Mouse (Mus musculus) forebrain, embryonic 14.5 days (tissue): ENCODE measurements around the gene Olfr488. TPM values are rescaled to one million over a fixed set of nuclear protein-coding genes. Genes with fewer than 3 reads are reported as not detected.
"Not testable (repeated sequence)": the region's sequence is repeated elsewhere in the genome, so short reads cannot be mapped to it uniquely, and the experiment has no call there.

Source experiments
- ATAC-seq: fragments of 200-750 bp; cut with Nextera tagmentation; 2 replicates; pipeline ENCODE4 v1.8.0; 2017; ENCODE audit warnings: mild to moderate bottlenecking, moderate library complexity
- DNase-seq: peaks from one replicate; pipeline ENCODE4 v3.0.0-alpha.2; 2015; ENCODE audit warnings: low spot score
- H3K27ac ChIP-seq: fragments of 300-500 bp; sonication (generic); 2 replicates; pipeline ENCODE4 v1.5.1; 2014; ENCODE audit warnings: low read depth, mild to moderate bottlenecking, control low read depth, low read length, moderate library complexity
- H3K27me3 ChIP-seq: fragments of 300-500 bp; sonication (generic); replicated peaks from 2 replicates; pipeline ENCODE4 v1.6.1; 2014; ENCODE audit warnings: low read length, control low read depth, mixed read lengths; ENCODE audit not compliant: control insufficient read depth, insufficient read depth
- H3K36me3 ChIP-seq: fragments of 300-500 bp; sonication (generic); 2 replicates; pipeline ENCODE4 v1.6.1; 2014; ENCODE audit warnings: low read length, control low read depth; ENCODE audit not compliant: control insufficient read depth, insufficient read depth
- H3K4me1 ChIP-seq: fragments of 300-500 bp; sonication (generic); 2 replicates; pipeline ENCODE4 v1.6.1; 2014; ENCODE audit warnings: antibody characterized with exemption, low read length, control low read depth; ENCODE audit not compliant: control insufficient read depth, insufficient read depth
- H3K4me2 ChIP-seq: fragments of 300-500 bp; sonication (generic); 2 replicates; pipeline ENCODE4 v1.6.1; 2014; ENCODE audit warnings: mild to moderate bottlenecking, control low read depth, low read length
- H3K4me3 ChIP-seq: fragments of 300-500 bp; sonication (generic); 2 replicates; pipeline ENCODE4 v1.5.1; 2014; ENCODE audit warnings: low read depth, low read length, control low read depth
- H3K9ac ChIP-seq: fragments of 300-500 bp; sonication (generic); 2 replicates; pipeline ENCODE4 v1.6.1; 2014; ENCODE audit warnings: mild to moderate bottlenecking, low read length, control low read depth, moderate library complexity
- H3K9me3 ChIP-seq: fragments of 300-500 bp; sonication (generic); replicated peaks from 2 replicates; pipeline ENCODE4 v1.6.1; 2016; ENCODE audit warnings: low read length, control low read depth, mixed read lengths; ENCODE audit not compliant: control insufficient read depth
- WGBS: fragments of 180-500 bp; shearing (Covaris S2); extraction: QIAGEN DNeasy Blood & Tissue Kit; methylation state at CpG from one replicate; pipeline ENCODE4 v1.1.7; 2014; 5-methylcytosine and 5-hydroxymethylcytosine counted together
- polyA plus RNA-seq: library from polyadenylated mRNA; unstranded; fragments of >200 nt; fragmentation: Nextera tagmentation; extraction: Ambion mirVana; gene quantifications from 2 replicates; pipeline ENCODE4 v1.2.1, GENCODE M21; 2014

The Olfr488 gene
- not detected in 2 replicates for polyA plus RNA-seq

- no peaks in the 10 kb centered on the region for H3K36me3 ChIP-seq
- H3K27ac ChIP-seq = no peak within 1 kb of the TSS
- DNase-seq = no peak
- no peak within 1 kb of the TSS for H3K4me2 ChIP-seq
- no peaks in the 10 kb centered on the region for H3K9me3 ChIP-seq
- H3K4me1 ChIP-seq = no peaks in the 10 kb centered on the region
- no peak within 1 kb of the TSS for H3K4me3 ChIP-seq
- H3K27me3 ChIP-seq = no peaks in the 10 kb centered on the region
- no peak within 1 kb of the TSS for H3K9ac ChIP-seq
- ATAC-seq = no peak
Observed at GRCm38 (mm10) chr7:108258247-108258646, at the start of gene Olfr488. Olfr488 (minus strand) TSS chr7:108258347.

GRCm38 (mm10) chr7:108288834-108289233, 30.7 kb upstream of the Olfr488 start, which contains the start of gene Olfr490:
Olfr490 (minus strand) TSS chr7:108288934.
- no peaks in the 10 kb centered on the region for H3K9me3 ChIP-seq
- no peaks in the 10 kb centered on the region for H3K36me3 ChIP-seq
- H3K4me1 ChIP-seq = no peaks in the 10 kb centered on the region
- H3K9ac ChIP-seq = no peak within 1 kb of the TSS
- ATAC-seq (no peak), DNase-seq (no peak)
- H3K27me3 ChIP-seq = no peaks in the 10 kb centered on the region
- H3K27ac ChIP-seq = no peak within 1 kb of the TSS
- H3K4me2 ChIP-seq = no peak within 1 kb of the TSS
- H3K4me3 ChIP-seq = no peak within 1 kb of the TSS

GRCm38 (mm10) chr7:108233551-108233950, 24.6 kb downstream of the Olfr488 start:
- H3K9me3 ChIP-seq = no peaks in the 10 kb centered on the region
- ATAC-seq (no peak), DNase-seq (no peak)
- no peak overlapping the region for H3K9ac ChIP-seq
- 71% methylated on average over 3 of the region's 3 CpGs for WGBS
- no peak overlapping the region for H3K27ac ChIP-seq
- no peak overlapping the region for H3K4me3 ChIP-seq
- no peaks in the 10 kb centered on the region for H3K36me3 ChIP-seq
- H3K4me1 ChIP-seq = no peaks in the 10 kb centered on the region
- no peak overlapping the region for H3K4me2 ChIP-seq
- H3K27me3 ChIP-seq = no peaks in the 10 kb centered on the region

- not testable (repeated sequence) for H3K4me2 ChIP-seq, H3K27ac ChIP-seq, H3K27me3 ChIP-seq, H3K4me3 ChIP-seq, H3K9me3 ChIP-seq, H3K4me1 ChIP-seq, ATAC-seq, H3K9ac ChIP-seq, DNase-seq, H3K36me3 ChIP-seq
Observed at GRCm38 (mm10) chr7:108214536-108214935, 43.6 kb downstream of the Olfr488 start, which contains the start of gene Olfr487. Olfr487 (minus strand) TSS chr7:108214636.

Other genes starting within 250 kb of the Olfr488 start
- gene Olfr478, start 224.4 kb downstream of the Olfr488 start, polyA plus RNA-seq = not detected in 2 replicates
- not detected in 2 replicates for gene Olfr479, start 207.7 kb downstream of the Olfr488 start, polyA plus RNA-seq
- not detected in 2 replicates for gene Olfr480, start 191.0 kb downstream of the Olfr488 start, polyA plus RNA-seq
- not detected in 2 replicates for gene Olfr481, start 178.5 kb downstream of the Olfr488 start, polyA plus RNA-seq
- 0.13 TPM in 1 of 2 replicates, not detected in the other for gene Olfr482, start 160.8 kb downstream of the Olfr488 start, polyA plus RNA-seq
- not detected in 2 replicates for gene Olfr483, start 157.5 kb downstream of the Olfr488 start, polyA plus RNA-seq
- gene Olfr484, start 130.9 kb downstream of the Olfr488 start, polyA plus RNA-seq = not detected in 2 replicates
- gene Olfr485, start 98.5 kb downstream of the Olfr488 start, polyA plus RNA-seq = not detected in 2 replicates
- not detected in 2 replicates for gene Olfr486, start 85.6 kb downstream of the Olfr488 start, polyA plus RNA-seq
- gene Olfr487, start 43.7 kb downstream of the Olfr488 start, polyA plus RNA-seq = not detected in 2 replicates
- not detected in 2 replicates for gene Olfr490, start 30.6 kb upstream of the Olfr488 start, polyA plus RNA-seq
- gene Olfr491, start 55.1 kb upstream of the Olfr488 start, polyA plus RNA-seq = not detected in 2 replicates
- not detected in 2 replicates for gene Olfr492, start 65.3 kb upstream of the Olfr488 start, polyA plus RNA-seq
- gene Olfr493, start 88.6 kb upstream of the Olfr488 start, polyA plus RNA-seq = not detected in 2 replicates
- not detected in 2 replicates for gene Olfr494, start 107.0 kb upstream of the Olfr488 start, polyA plus RNA-seq
- not detected in 2 replicates for gene Olfr495, start 134.8 kb upstream of the Olfr488 start, polyA plus RNA-seq
- not detected in 2 replicates for gene Olfr497, start 162.1 kb upstream of the Olfr488 start, polyA plus RNA-seq
- gene Olfr498, start 207.0 kb upstream of the Olfr488 start, polyA plus RNA-seq = not detected in 2 replicates